Mouse (Mus musculus) cortical plate, adult 2 months (tissue): Measurements from ENCODE around the gene Hspb9. TPM values are rescaled to one million over a fixed set of nuclear protein-coding genes. Genes with fewer than 3 reads are reported as not detected.

ENCODE experiments used
- H3K27ac ChIP-seq: fragments of 200-500 bp; 2 replicates; pipeline ENCODE4 v1.5.1; 2012; ENCODE audit warnings: low read length, control low read depth, inconsistent platforms; ENCODE audit not compliant: insufficient read depth
- H3K4me1 ChIP-seq: fragments of 200-500 bp; 2 replicates; pipeline ENCODE4 v1.6.1; 2011; ENCODE audit warnings: low read length; ENCODE audit not compliant: control insufficient read depth, insufficient read depth
- H3K4me3 ChIP-seq: fragments of 200-500 bp; 2 replicates; pipeline ENCODE4 v1.5.1; 2011; ENCODE audit warnings: mild to moderate bottlenecking, low read length, control low read depth; ENCODE audit not compliant: insufficient read depth
- CTCF ChIP-seq: fragments of 200-500 bp; IDR thresholded peaks from 2 replicates; pipeline ENCODE4 v1.5.1; 2011; ENCODE audit warnings: mild to moderate bottlenecking, control low read depth, low read length; ENCODE audit not compliant: insufficient read depth; ENCODE audit errors: extremely low read depth
- POLR2A ChIP-seq: fragments of 200-500 bp; IDR thresholded peaks from 2 replicates; pipeline ENCODE4 v1.6.1; 2011; ENCODE audit warnings: mild to moderate bottlenecking, low read length, control low read depth; ENCODE audit not compliant: insufficient read depth; ENCODE audit errors: extremely low read depth
- polyA plus RNA-seq: library from polyadenylated mRNA; depleted of rRNA; stranded (reverse); fragments of >200 nt; gene quantifications from 2 replicates; pipeline ENCODE4 v1.2.3, GENCODE M21; 2012

Hspb9 gene
- polyA plus RNA-seq, 1 experiment, result 0.19 TPM

GRCm38 (mm10) chr11:100705095-100705747, 8.4 kb upstream of the Hspb9 start:
- TF ChIP-seq POLR2A, result no peak
- Histone ChIP-seq H3K4me1 (no peaks in the 10 kb centered on the region), H3K27ac (no peak overlapping the region), H3K4me3 (no peak overlapping the region)

DNA sequence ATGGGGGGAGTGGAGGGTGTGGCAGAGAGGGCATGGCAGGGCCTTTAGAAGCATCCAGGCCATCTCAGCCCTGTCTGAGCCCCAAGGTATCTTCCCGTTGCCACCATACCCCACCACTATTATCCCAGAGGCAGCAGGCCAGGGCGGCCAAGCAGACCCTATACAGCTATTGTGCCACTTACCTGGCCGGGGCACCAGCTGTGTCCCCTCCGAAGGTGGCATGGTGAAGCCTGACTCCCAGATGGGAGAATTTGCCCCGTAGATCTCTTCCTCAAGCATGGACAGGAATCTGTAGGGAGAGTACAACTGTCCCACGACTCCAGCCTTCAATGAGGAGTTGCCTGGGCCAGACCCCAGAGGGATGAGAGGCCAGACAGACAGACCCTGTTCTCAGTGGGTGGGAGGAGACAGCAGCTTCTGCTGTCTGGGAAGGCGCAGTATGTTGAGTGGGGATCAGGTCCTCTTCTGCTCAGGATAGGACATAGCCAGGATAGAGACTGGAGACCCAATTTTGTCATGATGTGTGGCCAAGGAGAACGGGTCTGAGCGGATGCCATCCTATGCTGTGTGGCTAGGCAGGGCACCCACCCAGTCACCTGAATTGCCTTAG, 4.3 kb upstream of the Hspb9 start:
- H3K4me1 ChIP-seq, result peaks cover 5% of the 10 kb centered on the region; the same call in 1 of the 2 replicates
- TF ChIP-seq POLR2A (no peak), CTCF (no peak)
- H3K4me3 ChIP-seq, result no peak overlapping the region
- H3K27ac ChIP-seq, result no peak overlapping the region

DNA sequence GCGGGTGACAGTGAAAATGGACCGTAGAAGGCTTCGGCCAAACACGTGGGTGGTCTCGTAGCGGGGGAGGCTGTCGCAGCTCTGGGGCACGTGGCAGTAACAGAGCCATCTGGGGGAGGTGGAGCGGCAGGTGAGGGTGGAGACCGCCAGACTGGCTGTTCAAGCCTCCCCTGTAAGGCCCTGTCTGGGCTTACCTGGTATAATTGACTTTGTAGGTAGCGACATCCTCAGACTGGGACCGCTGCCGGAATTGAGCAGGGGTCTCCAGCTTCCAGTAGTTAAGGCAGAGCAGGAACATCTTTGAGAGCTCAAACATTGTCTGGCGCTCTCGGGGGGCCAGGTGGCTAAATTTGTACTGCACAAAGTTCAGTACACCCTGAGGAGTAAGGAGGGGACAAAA, 3.1 kb upstream of the Hspb9 start:
- Histone ChIP-seq H3K4me3 (no peak overlapping the region), H3K4me1 (peaks cover 5% of the 10 kb centered on the region; the same call in 1 of the 2 replicates), H3K27ac (no peak overlapping the region)
- TF ChIP-seq POLR2A (no peak), CTCF (no peak)

DNA sequence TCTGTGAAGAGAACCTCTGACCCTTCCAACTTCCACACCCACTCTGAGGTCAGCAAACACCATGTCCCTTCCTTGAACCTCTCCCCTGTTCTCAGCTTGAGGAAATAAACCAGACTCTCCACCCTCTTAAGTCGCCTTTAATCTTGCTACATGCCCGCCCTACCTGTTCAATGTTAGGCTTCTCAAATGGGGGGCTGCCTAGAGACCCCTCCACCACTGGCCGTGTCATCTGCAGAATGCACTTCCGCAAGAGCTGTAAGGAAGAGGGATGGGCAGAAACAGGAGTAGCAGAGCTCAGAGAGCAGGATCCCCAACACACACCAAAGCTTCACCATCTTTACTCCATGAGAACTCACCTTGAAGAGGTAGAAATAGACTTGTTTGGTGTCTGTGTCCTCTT, 2.7 kb upstream of the Hspb9 start:
- Histone ChIP-seq H3K4me1 (peaks cover 5% of the 10 kb centered on the region; the same call in 1 of the 2 replicates), H3K4me3 (peak overlapping the region; percentile 85; the same call in 1 of the 2 replicates), H3K27ac (no peak overlapping the region)
- TF ChIP-seq CTCF (no peak), POLR2A (no peak)

DNA sequence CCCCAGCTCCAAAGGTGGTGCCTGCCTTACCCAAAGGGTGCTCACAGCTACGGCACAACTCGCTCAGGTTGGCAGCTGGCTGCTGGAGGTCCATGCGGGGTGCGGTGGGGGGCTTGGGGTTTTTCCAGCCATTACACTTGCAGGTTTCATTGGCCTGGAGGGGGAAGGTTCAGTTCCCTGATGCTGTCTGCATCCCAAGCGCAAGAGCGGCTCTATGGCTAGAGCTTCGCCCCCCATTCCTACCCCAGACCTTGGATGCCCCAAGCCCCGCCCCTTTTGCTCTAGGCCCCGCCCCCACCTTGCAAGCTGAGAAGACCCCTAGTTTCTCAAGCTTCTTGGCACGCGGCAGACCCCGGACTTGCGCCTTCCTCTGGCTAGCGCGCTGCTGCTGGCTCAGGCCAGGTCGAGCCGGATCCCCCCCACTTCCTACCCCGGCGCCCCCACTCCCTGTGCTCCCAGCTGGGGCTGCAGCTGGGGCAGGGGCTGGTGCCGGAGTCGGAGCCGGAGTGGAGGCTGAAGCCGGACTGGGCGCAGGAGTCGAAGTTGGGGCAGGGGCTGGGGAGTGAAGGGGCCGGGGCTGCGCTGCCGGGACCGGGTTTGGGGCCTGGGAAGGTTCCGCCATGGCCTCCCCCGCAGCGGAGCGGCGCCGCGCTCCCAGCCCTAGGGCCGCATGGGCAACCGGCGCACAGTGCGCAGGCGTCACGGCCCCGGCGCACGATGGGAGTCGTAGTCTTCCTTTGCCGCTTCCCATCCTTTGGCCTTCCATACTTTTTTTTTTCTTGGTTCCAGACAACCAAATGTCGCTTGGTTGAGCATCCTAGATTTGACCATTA, 1.7 kb upstream of the Hspb9 start, which contains the start of gene Kat2a:
Gene Kat2a (minus strand): TSS at position 683 of the 833 bp plus-strand sequence.
- peak within 1 kb of the TSS; percentile 27; the same call in 1 of the 2 replicates for H3K27ac ChIP-seq

GRCm38 (mm10) chr11:100713174-100713573, 476 bp upstream of the Hspb9 start:
- TF ChIP-seq POLR2A (no peak), CTCF (no peak)
- no peak overlapping the region for H3K4me3 ChIP-seq
- H3K27ac ChIP-seq, result peak overlapping the region; percentile 27; the same call in 1 of the 2 replicates
- H3K4me1 ChIP-seq, result peaks cover 5% of the 10 kb centered on the region; the same call in 1 of the 2 replicates

More for the DNA sequence above, 1.7 kb upstream of the Hspb9 start, which contains the start of gene Kat2a:
- Histone ChIP-seq H3K4me3 (peak within 1 kb of the TSS; percentile 85), H3K4me1 (peaks cover 5% of the 10 kb centered on the region; the same call in 1 of the 2 replicates)
- peak; percentile 74 for TF ChIP-seq POLR2A
- no peak for TF ChIP-seq CTCF

- Histone ChIP-seq H3K4me1 (peaks cover 9% of the 10 kb centered on the region), H3K27ac (peak overlapping the region; percentile 15; the same call in 1 of the 2 replicates), H3K4me3 (no peak overlapping the region; the same call in 1 of the 2 replicates)
- no peak for TF ChIP-seq POLR2A
- TF ChIP-seq CTCF, result peak; percentile 91
Observed at GRCm38 (mm10) chr11:100714534-100714915, 875 bp downstream of the Hspb9 start.

- Histone ChIP-seq H3K27ac (no peak overlapping the region), H3K4me1 (peaks cover 13% of the 10 kb centered on the region), H3K4me3 (no peak overlapping the region)
- no peak for TF ChIP-seq POLR2A
- no peak for TF ChIP-seq CTCF
Observed at GRCm38 (mm10) chr11:100714948-100715347, 1.3 kb downstream of the Hspb9 start.

DNA sequence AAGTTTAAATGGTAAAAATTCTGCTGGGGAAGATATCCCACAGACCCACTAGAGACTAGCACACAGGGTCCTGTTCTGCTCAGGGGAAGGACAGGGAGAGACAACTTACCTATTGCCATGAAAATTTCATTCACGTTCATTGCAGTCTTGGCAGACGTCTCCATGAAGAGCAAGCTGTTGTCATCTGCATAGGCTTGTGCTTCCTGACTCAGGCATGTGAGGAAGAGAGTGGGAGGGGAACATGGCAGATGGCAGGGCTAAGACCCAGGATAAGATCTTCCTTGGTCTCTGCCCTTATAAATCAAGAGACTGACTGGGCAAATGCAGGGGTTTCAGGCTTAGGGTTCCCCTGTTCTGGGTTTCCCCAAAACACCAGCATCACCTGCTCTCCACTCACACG, 3.0 kb downstream of the Hspb9 start:
- no peak for TF ChIP-seq CTCF
- peaks cover 18% of the 10 kb centered on the region for H3K4me1 ChIP-seq
- no peak overlapping the region for H3K4me3 ChIP-seq
- H3K27ac ChIP-seq, result no peak overlapping the region
